ENCODE assay signal across 9 mouse cellular contexts in genomic region chr4:134092382-134093288, GRCm38 (mm10). TPM values are rescaled to one million over a fixed set of nuclear protein-coding genes. Genes with fewer than 3 reads are reported as not detected.
DNase-seq lines count a peak whose midpoint lies in the region; ATAC-seq lines count a peak whose summit lies in the region.
"Had no signal": no experiment of that assay in that cellular context is flagged by ENCODE, and none has a peak within 500 bp of the region (broad histone marks: within the 10 kb centered on the region; RNA-seq: fewer than 3 reads in every experiment).

No protein-coding gene starts in this region.

- no peaks in the 10 kb centered on the region for H3K4me1 ChIP-seq in hindbrain, embryonic 11.5 days (replicated peaks; ENCODE audit: control insufficient read depth, insufficient read depth, low read length)
- no peaks in the 10 kb centered on the region for H3K4me1 ChIP-seq in hindbrain, embryonic 14.5 days (replicated peaks; ENCODE audit: control insufficient read depth, insufficient read depth, low read length)
- H3K4me1 ChIP-seq in neural tube, embryonic 11.5 days (ENCODE audit: control insufficient read depth, insufficient read depth, low read length): no peaks in the 10 kb centered on the region
- H3K4me1 ChIP-seq: limb, embryonic 13.5 days had no signal

- ATAC-seq in hindbrain, embryonic 11.5 days (ENCODE audit: low FRiP score): no peak
- no peak for ATAC-seq in hindbrain, embryonic 14.5 days (ENCODE audit: low FRiP score)
- ATAC-seq in neural tube, embryonic 11.5 days (ENCODE audit: insufficient read depth, low FRiP score, low TSS enrichment): no peak
- ATAC-seq in activated CD4-positive, CD25-positive, alpha-beta regulatory T cell, adult 4 months: no peak

- peak; percentile 56 for DNase-seq in hindbrain, embryonic 11.5 days (ENCODE audit: low spot score)
- DNase-seq in hindbrain, embryonic 14.5 days (ENCODE audit: low spot score): no peak
- DNase-seq in CD4-positive helper T cell, adult 2 months (ENCODE audit: low read depth, low spot score): peak; percentile 83
- DNase-seq in adrenal gland, adult 2 months: peak; percentile 56
- peak; percentile 30 for DNase-seq in forelimb bud, embryonic 11.5 days (ENCODE audit: low read depth, low spot score)
- peak; percentile 31 for DNase-seq in left cerebral cortex, postnatal 4 days
- peak; percentile 28 for DNase-seq in neural tube, embryonic 11.5 days (ENCODE audit: low spot score)

- H3K4me3 ChIP-seq in hindbrain, embryonic 11.5 days (ENCODE audit: low read depth, low read length): no peak overlapping the region
- H3K4me3 ChIP-seq in hindbrain, embryonic 14.5 days (replicated peaks; ENCODE audit: low read length): no peak overlapping the region
- no peak overlapping the region for H3K4me3 ChIP-seq in neural tube, embryonic 11.5 days (ENCODE audit: low read depth, low read length)
- H3K4me3 ChIP-seq: limb, embryonic 13.5 days had no signal

- intact Hi-C loops in left cerebral cortex, postnatal 4 days (cut with DNase I): no loop called here

- 69% methylated on average over 6 of the region's 6 CpGs for WGBS in hindbrain, embryonic 11.5 days
- WGBS in hindbrain, embryonic 14.5 days: 74% methylated on average over 6 of the region's 6 CpGs
- 78% methylated on average over 6 of the region's 6 CpGs for WGBS in neural tube, embryonic 11.5 days

- H3K9me3 ChIP-seq in hindbrain, embryonic 11.5 days (ENCODE audit: control insufficient read depth, low read length): no peaks in the 10 kb centered on the region
- H3K9me3 ChIP-seq in hindbrain, embryonic 14.5 days (ENCODE audit: control insufficient read depth, low read length): no peaks in the 10 kb centered on the region
- H3K9me3 ChIP-seq in neural tube, embryonic 11.5 days (ENCODE audit: control insufficient read depth, low read length): no peaks in the 10 kb centered on the region
- H3K9me3 ChIP-seq: limb, embryonic 13.5 days had no signal

- no peak overlapping the region for H3K4me2 ChIP-seq in hindbrain, embryonic 11.5 days (replicated peaks; ENCODE audit: low read depth, low read length)
- no peak overlapping the region for H3K4me2 ChIP-seq in hindbrain, embryonic 14.5 days (replicated peaks)
- H3K4me2 ChIP-seq in neural tube, embryonic 11.5 days (ENCODE audit: low read depth): no peak overlapping the region
- H3K4me2 ChIP-seq: limb, embryonic 13.5 days had no signal

- H3K9ac ChIP-seq in hindbrain, embryonic 11.5 days (ENCODE audit: low read depth, low read length): no peak overlapping the region
- H3K9ac ChIP-seq in hindbrain, embryonic 14.5 days: no peak overlapping the region
- H3K9ac ChIP-seq in neural tube, embryonic 11.5 days (ENCODE audit: low read length): no peak overlapping the region
- H3K9ac ChIP-seq: limb, embryonic 13.5 days had no signal

- no peaks in the 10 kb centered on the region for H3K27me3 ChIP-seq in hindbrain, embryonic 11.5 days (ENCODE audit: control insufficient read depth, insufficient read depth, low read length)
- H3K27me3 ChIP-seq in hindbrain, embryonic 14.5 days (ENCODE audit: control insufficient read depth, insufficient read depth, low read length): no peaks in the 10 kb centered on the region
- no peaks in the 10 kb centered on the region for H3K27me3 ChIP-seq in neural tube, embryonic 11.5 days (ENCODE audit: control insufficient read depth, insufficient read depth, low read length)
- H3K27me3 ChIP-seq: limb, embryonic 13.5 days had no signal

- no peaks in the 10 kb centered on the region for H3K36me3 ChIP-seq in hindbrain, embryonic 11.5 days (ENCODE audit: control insufficient read depth, insufficient read depth, low read length)
- H3K36me3 ChIP-seq in hindbrain, embryonic 14.5 days (replicated peaks; ENCODE audit: control insufficient read depth, insufficient read depth): no peaks in the 10 kb centered on the region
- H3K36me3 ChIP-seq in neural tube, embryonic 11.5 days (ENCODE audit: control insufficient read depth, insufficient read depth, low read length): no peaks in the 10 kb centered on the region
- H3K36me3 ChIP-seq: limb, embryonic 13.5 days had no signal

- H3K27ac ChIP-seq in hindbrain, embryonic 11.5 days (ENCODE audit: low read depth, low read length): no peak overlapping the region
- H3K27ac ChIP-seq in hindbrain, embryonic 14.5 days: no peak overlapping the region
- H3K27ac ChIP-seq in neural tube, embryonic 11.5 days (ENCODE audit: low read depth, low read length): no peak overlapping the region
- H3K27ac ChIP-seq: limb, embryonic 13.5 days had no signal

RNA-seq across cellular contexts. Expression of gene Cd52, which starts 2.2 kb away (rescaled TPM):
- polyA plus RNA-seq in hindbrain, embryonic 11.5 days (2014; fragmentation: Nextera tagmentation; extraction: Ambion mirVana): 4.5 and 5.1 TPM in 2 replicates
- polyA plus RNA-seq in hindbrain, embryonic 14.5 days (2014; fragmentation: Nextera tagmentation; extraction: Ambion mirVana): 1.7 and 2.4 TPM in 2 replicates
- total RNA-seq in adrenal gland, adult 2 months (2021): 10 to 100 TPM; 17.0 to 23.2 TPM
- 9.5 and 9.7 TPM in 2 replicates for polyA plus RNA-seq in adrenal gland, adult 2 months (2012; rRNA removed)
- total RNA-seq in left cerebral cortex, postnatal 4 days (2021): 1 to 10 TPM; 1.1 to 1.6 TPM
- polyA plus RNA-seq in neural tube, embryonic 11.5 days (2014; fragmentation: Nextera tagmentation; extraction: Ambion mirVana): 5.7 and 6.4 TPM in 2 replicates
- 1,000 to 10,000 TPM; 3,607 to 4,442 TPM for polyA plus RNA-seq in activated CD4-positive, CD25-positive, alpha-beta regulatory T cell, adult 4 months (2017; shearing (Covaris generic))

RNA-seq across cellular contexts. Expression of gene Ubxn11, which starts 9.7 kb away (rescaled TPM):
- 5.7 and 5.8 TPM in 2 replicates for polyA plus RNA-seq in hindbrain, embryonic 11.5 days (2014; fragmentation: Nextera tagmentation; extraction: Ambion mirVana)
- polyA plus RNA-seq in hindbrain, embryonic 14.5 days (2014; fragmentation: Nextera tagmentation; extraction: Ambion mirVana): 17.5 and 22.2 TPM in 2 replicates
- 1 to 10 TPM; 5.4 to 6.7 TPM for total RNA-seq in adrenal gland, adult 2 months (2021)
- polyA plus RNA-seq in adrenal gland, adult 2 months (2012; rRNA removed): 7.5 and 10.1 TPM in 2 replicates
- total RNA-seq in left cerebral cortex, postnatal 4 days (2021): 10 to 100 TPM; 16.9 to 24.0 TPM
- 4.7 and 7.1 TPM in 2 replicates for polyA plus RNA-seq in neural tube, embryonic 11.5 days (2014; fragmentation: Nextera tagmentation; extraction: Ambion mirVana)
- polyA plus RNA-seq in activated CD4-positive, CD25-positive, alpha-beta regulatory T cell, adult 4 months (2017; shearing (Covaris generic)): 10 to 100 TPM; 33.7 to 34.2 TPM

RNA-seq across cellular contexts. Expression of gene Crybg2, which starts 32.0 kb away (rescaled TPM):
- polyA plus RNA-seq in hindbrain, embryonic 11.5 days (2014; fragmentation: Nextera tagmentation; extraction: Ambion mirVana): 1.4 and 1.8 TPM in 2 replicates
- 3.0 and 4.7 TPM in 2 replicates for polyA plus RNA-seq in hindbrain, embryonic 14.5 days (2014; fragmentation: Nextera tagmentation; extraction: Ambion mirVana)
- total RNA-seq in adrenal gland, adult 2 months (2021): under 1 TPM; 0.14 to 0.46 TPM
- 0.12 and 0.21 TPM in 2 replicates for polyA plus RNA-seq in adrenal gland, adult 2 months (2012; rRNA removed)
- 1 to 10 TPM; 5.8 to 8.5 TPM for total RNA-seq in left cerebral cortex, postnatal 4 days (2021)
- polyA plus RNA-seq in neural tube, embryonic 11.5 days (2014; fragmentation: Nextera tagmentation; extraction: Ambion mirVana): 0.53 and 0.99 TPM in 2 replicates
- polyA plus RNA-seq in activated CD4-positive, CD25-positive, alpha-beta regulatory T cell, adult 4 months (2017; shearing (Covaris generic)): 10 to 100 TPM; 15.7 to 20.2 TPM

RNA-seq across cellular contexts. Expression of gene Sh3bgrl3, which starts 36.0 kb away (rescaled TPM):
- polyA plus RNA-seq in hindbrain, embryonic 11.5 days (2014; fragmentation: Nextera tagmentation; extraction: Ambion mirVana): 337 and 396 TPM in 2 replicates
- polyA plus RNA-seq in hindbrain, embryonic 14.5 days (2014; fragmentation: Nextera tagmentation; extraction: Ambion mirVana): 429 and 442 TPM in 2 replicates
- 100 to 1,000 TPM in 1 of 2 experiments, 10 to 100 TPM in 1; 99.6 to 109 TPM for total RNA-seq in adrenal gland, adult 2 months (2021)
- polyA plus RNA-seq in adrenal gland, adult 2 months (2012; rRNA removed): 380 and 502 TPM in 2 replicates
- total RNA-seq in left cerebral cortex, postnatal 4 days (2021): 100 to 1,000 TPM; 214 to 231 TPM
- polyA plus RNA-seq in neural tube, embryonic 11.5 days (2014; fragmentation: Nextera tagmentation; extraction: Ambion mirVana): 295 and 314 TPM in 2 replicates
- 1,000 to 10,000 TPM; 1,097 to 1,279 TPM for polyA plus RNA-seq in activated CD4-positive, CD25-positive, alpha-beta regulatory T cell, adult 4 months (2017; shearing (Covaris generic))

RNA-seq across cellular contexts. Expression of gene Zfp683, which starts 39.0 kb away (rescaled TPM):
- not detected in 2 replicates for polyA plus RNA-seq in hindbrain, embryonic 11.5 days (2014; fragmentation: Nextera tagmentation; extraction: Ambion mirVana)
- not detected in 2 replicates for polyA plus RNA-seq in hindbrain, embryonic 14.5 days (2014; fragmentation: Nextera tagmentation; extraction: Ambion mirVana)
- under 1 TPM in 1 of 2 experiments, not detected in 1; 0.21 TPM for total RNA-seq in adrenal gland, adult 2 months (2021)
- polyA plus RNA-seq in adrenal gland, adult 2 months (2012; rRNA removed): 0.98 and 1.1 TPM in 2 replicates
- total RNA-seq in left cerebral cortex, postnatal 4 days (2021): not detected
- polyA plus RNA-seq in neural tube, embryonic 11.5 days (2014; fragmentation: Nextera tagmentation; extraction: Ambion mirVana): not detected in 2 replicates
- polyA plus RNA-seq in activated CD4-positive, CD25-positive, alpha-beta regulatory T cell, adult 4 months (2017; shearing (Covaris generic)): under 1 TPM; 0.33 to 0.37 TPM
- polyA plus RNA-seq: limb, embryonic 13.5 days had no signal

Comparison
In these comparisons a context has a peak if more than half of its experiments do, and no peak if none do; other contexts are left out.
1. RNA of gene Cd52, which starts 2.2 kb away (polyA plus RNA-seq): 3,607 to 4,442 TPM in activated CD4-positive, CD25-positive, alpha-beta regulatory T cell, adult 4 months; 9.5 to 9.7 TPM in adrenal gland, adult 2 months, 5.7 to 6.4 TPM in neural tube, embryonic 11.5 days, 4.5 to 5.1 TPM in hindbrain, embryonic 11.5 days and 1.7 to 2.4 TPM in hindbrain, embryonic 14.5 days; every median in the first group is over 100 times any median in the second.